Comparison of ENCODE assay signal across 10 mouse cellular contexts in the genomic region with DNA sequence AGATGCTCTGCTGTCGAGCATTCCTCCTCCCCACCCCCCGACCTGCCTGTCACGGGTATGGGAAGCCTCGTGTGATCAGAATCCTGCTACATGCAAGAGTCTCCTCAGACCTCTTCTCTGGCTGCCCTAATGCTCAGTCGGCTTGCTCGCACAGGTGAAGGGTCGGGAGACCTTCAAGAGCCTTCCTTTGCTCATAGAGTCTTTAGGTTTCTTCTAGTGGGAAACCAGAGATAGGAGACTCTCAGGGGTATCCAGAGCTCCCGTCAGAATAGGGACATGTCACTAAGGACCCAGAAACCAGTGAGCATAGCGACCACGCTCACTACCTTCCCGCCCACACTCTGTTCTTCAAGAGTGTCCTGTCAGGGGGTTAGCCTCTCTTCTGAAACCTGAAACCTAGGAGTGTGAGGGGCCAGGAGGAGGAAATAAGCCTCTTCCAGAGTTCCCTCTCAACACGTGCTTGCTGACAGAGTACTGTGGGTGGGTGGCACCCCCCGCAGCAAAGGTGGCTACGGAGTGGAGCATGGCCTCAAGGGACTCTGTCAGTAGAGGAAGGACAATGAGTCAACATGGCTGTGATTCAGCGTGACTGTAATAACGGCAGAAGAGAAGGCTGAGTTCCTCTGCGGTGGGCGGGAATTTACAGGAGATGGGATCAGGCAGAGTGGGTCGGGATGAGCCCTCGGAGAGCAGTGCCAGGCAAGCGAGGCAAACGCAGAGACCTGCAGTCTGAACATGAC. TPM values are rescaled to one million over a fixed set of nuclear protein-coding genes. Genes with fewer than 3 reads are reported as not detected.
A peak's percentile ranks its signal among the peaks of the same experiment; 100 is the strongest.
DNase-seq lines count a peak whose midpoint lies in the region; ATAC-seq lines count a peak whose summit lies in the region.
"Had no signal": no experiment of that assay in that cellular context is flagged by ENCODE, and none has a peak within 500 bp of the region (broad histone marks: within the 10 kb centered on the region; RNA-seq: fewer than 3 reads in every experiment).

No protein-coding gene starts in this region.

- H3K36me3 ChIP-seq in heart, embryonic 12.5 days, result no peaks in the 10 kb centered on the region
- no peaks in the 10 kb centered on the region for H3K36me3 ChIP-seq in lung, embryonic 15.5 days
- H3K36me3 ChIP-seq in limb, embryonic 11.5 days (ENCODE audit: control insufficient read depth, insufficient read depth, low read length), result no peaks in the 10 kb centered on the region
- H3K36me3 ChIP-seq: liver, embryonic 15.5 days had no signal

- no peak overlapping the region for H3K4me3 ChIP-seq in heart, embryonic 12.5 days
- no peak overlapping the region for H3K4me3 ChIP-seq in lung, embryonic 15.5 days
- H3K4me3 ChIP-seq in limb, embryonic 11.5 days (ENCODE audit: low read depth, low read length), result no peak overlapping the region
- H3K4me3 ChIP-seq: liver, embryonic 15.5 days had no signal

- DNase-seq in heart, postnatal 14 days, result no peak
- DNase-seq in lung, postnatal 36 days, result no peak
- DNase-seq in adrenal gland, postnatal 10 days, result peak; percentile 47
- DNase-seq in limb, embryonic 11.5 days (ENCODE audit: low spot score), result peak; percentile 27
- DNase-seq in urinary bladder, adult 2 months (ENCODE audit: low spot score), result no peak
- DNase-seq in natural killer cell, adult 2 months (ENCODE audit: low spot score in 2 of 2), result no peak

- H3K27ac ChIP-seq in heart, embryonic 12.5 days (ENCODE audit: poor library complexity, severe bottlenecking), result no peak overlapping the region
- H3K27ac ChIP-seq in lung, embryonic 15.5 days, result no peak overlapping the region
- no peak overlapping the region for H3K27ac ChIP-seq in limb, embryonic 11.5 days (replicated peaks; ENCODE audit: low read depth, low read length)
- H3K27ac ChIP-seq: liver, embryonic 15.5 days had no signal

- H3K4me1 ChIP-seq in heart, embryonic 12.5 days (replicated peaks), result peaks cover 11% of the 10 kb centered on the region
- peaks cover 9% of the 10 kb centered on the region for H3K4me1 ChIP-seq in lung, embryonic 15.5 days
- peaks cover 6% of the 10 kb centered on the region for H3K4me1 ChIP-seq in limb, embryonic 11.5 days (ENCODE audit: control insufficient read depth, insufficient read depth, low read length)
- H3K4me1 ChIP-seq: liver, embryonic 15.5 days had no signal

- ATAC-seq in heart, embryonic 12.5 days (ENCODE audit: insufficient number of reproducible peaks, low FRiP score), result no peak
- ATAC-seq in lung, embryonic 15.5 days (ENCODE audit: borderline replicate concordance, extremely low read depth, low FRiP score, low TSS enrichment), result no peak
- ATAC-seq in limb, embryonic 11.5 days (ENCODE audit: insufficient number of reproducible peaks, low FRiP score, low TSS enrichment, low read depth), result no peak

- 19% methylated on average over 22 of the region's 22 CpGs for WGBS in heart, embryonic 12.5 days
- WGBS in lung, embryonic 15.5 days, result 9% methylated on average over 22 of the region's 22 CpGs
- WGBS in limb, embryonic 11.5 days, result 20% methylated on average over 22 of the region's 22 CpGs

- H3K27me3 ChIP-seq in heart, embryonic 12.5 days (replicated peaks), result peaks cover 30% of the 10 kb centered on the region
- peaks cover 16% of the 10 kb centered on the region; the same call in 1 of the 2 replicates for H3K27me3 ChIP-seq in lung, embryonic 15.5 days
- no peaks in the 10 kb centered on the region for H3K27me3 ChIP-seq in limb, embryonic 11.5 days (ENCODE audit: control insufficient read depth, insufficient read depth, low read length)

- peaks cover 17% of the 10 kb centered on the region for H3K9me3 ChIP-seq in heart, embryonic 12.5 days (replicated peaks)
- no peaks in the 10 kb centered on the region for H3K9me3 ChIP-seq in lung, embryonic 15.5 days
- no peaks in the 10 kb centered on the region for H3K9me3 ChIP-seq in limb, embryonic 11.5 days (ENCODE audit: control insufficient read depth, low read length)
- H3K9me3 ChIP-seq: liver, embryonic 15.5 days had no signal

- peak overlapping the region; percentile 38 for H3K4me2 ChIP-seq in heart, embryonic 12.5 days
- peak overlapping the region; percentile 3; the same call in 1 of the 2 replicates for H3K4me2 ChIP-seq in lung, embryonic 15.5 days
- H3K4me2 ChIP-seq in limb, embryonic 11.5 days (ENCODE audit: low read depth, severe bottlenecking), result no peak overlapping the region
- H3K4me2 ChIP-seq: liver, embryonic 15.5 days had no signal

- intact Hi-C loops in heart, postnatal 14 days (cut with DNase I), result no loop called here

- peak overlapping the region; percentile 10; the same call in 1 of the 2 replicates for H3K9ac ChIP-seq in heart, embryonic 12.5 days
- H3K9ac ChIP-seq in lung, embryonic 15.5 days, result no peak overlapping the region
- H3K9ac ChIP-seq in limb, embryonic 11.5 days (ENCODE audit: low read length), result no peak overlapping the region
- H3K9ac ChIP-seq: liver, embryonic 15.5 days had no signal

RNA-seq across cellular contexts. Expression of gene Tbx21, which starts 31.6 kb away (rescaled TPM):
- not detected in 2 replicates for polyA plus RNA-seq in heart, embryonic 12.5 days (2016; fragmentation: Nextera tagmentation; extraction: Ambion mirVana)
- under 1 TPM in 1 of 2 experiments, not detected in 1; 0.12 TPM for total RNA-seq in heart, postnatal 14 days (2021)
- 0.07 TPM in 1 of 2 replicates, not detected in the other for polyA plus RNA-seq in lung, embryonic 15.5 days (2015; fragmentation: Nextera tagmentation; extraction: Ambion mirVana)
- total RNA-seq in adrenal gland, postnatal 10 days (2021), result under 1 TPM; 0.21 to 0.64 TPM
- polyA plus RNA-seq in limb, embryonic 11.5 days (2014; fragmentation: Nextera tagmentation; extraction: Ambion mirVana), result not detected in 2 replicates
- 1.1 and 1.4 TPM in 2 replicates for polyA plus RNA-seq in urinary bladder, adult 2 months (2012; rRNA removed)

RNA-seq across cellular contexts. Expression of gene Osbpl7, which starts 33.1 kb away (rescaled TPM):
- polyA plus RNA-seq in heart, embryonic 12.5 days (2016; fragmentation: Nextera tagmentation; extraction: Ambion mirVana), result 4.8 and 5.5 TPM in 2 replicates
- total RNA-seq in heart, postnatal 14 days (2021), result 1 to 10 TPM; 4.6 to 4.9 TPM
- 10.3 and 11.7 TPM in 2 replicates for polyA plus RNA-seq in lung, embryonic 15.5 days (2015; fragmentation: Nextera tagmentation; extraction: Ambion mirVana)
- 10 to 100 TPM; 10.2 to 13.2 TPM for total RNA-seq in adrenal gland, postnatal 10 days (2021)
- 5.8 and 6.3 TPM in 2 replicates for polyA plus RNA-seq in limb, embryonic 11.5 days (2014; fragmentation: Nextera tagmentation; extraction: Ambion mirVana)
- 10.8 and 11.7 TPM in 2 replicates for polyA plus RNA-seq in urinary bladder, adult 2 months (2012; rRNA removed)

RNA-seq across cellular contexts. Expression of gene Mrpl10, which starts 42.2 kb away (rescaled TPM):
- polyA plus RNA-seq in heart, embryonic 12.5 days (2016; fragmentation: Nextera tagmentation; extraction: Ambion mirVana), result 71.3 and 74.7 TPM in 2 replicates
- total RNA-seq in heart, postnatal 14 days (2021), result 10 to 100 TPM; 79.9 to 88.0 TPM
- polyA plus RNA-seq in lung, embryonic 15.5 days (2015; fragmentation: Nextera tagmentation; extraction: Ambion mirVana), result 79.4 and 85.2 TPM in 2 replicates
- total RNA-seq in adrenal gland, postnatal 10 days (2021), result 100 to 1,000 TPM; 137 to 139 TPM
- 93.0 and 96.5 TPM in 2 replicates for polyA plus RNA-seq in limb, embryonic 11.5 days (2014; fragmentation: Nextera tagmentation; extraction: Ambion mirVana)
- polyA plus RNA-seq in urinary bladder, adult 2 months (2012; rRNA removed), result 60.0 and 63.9 TPM in 2 replicates

RNA-seq across cellular contexts. Expression of gene Lrrc46, which starts 42.4 kb away (rescaled TPM):
- polyA plus RNA-seq in heart, embryonic 12.5 days (2016; fragmentation: Nextera tagmentation; extraction: Ambion mirVana), result 0.28 and 0.66 TPM in 2 replicates
- under 1 TPM; 0.27 to 0.69 TPM for total RNA-seq in heart, postnatal 14 days (2021)
- polyA plus RNA-seq in lung, embryonic 15.5 days (2015; fragmentation: Nextera tagmentation; extraction: Ambion mirVana), result 3.7 and 5.9 TPM in 2 replicates
- 1 to 10 TPM; 1.0 to 1.1 TPM for total RNA-seq in adrenal gland, postnatal 10 days (2021)
- 0.79 and 1.4 TPM in 2 replicates for polyA plus RNA-seq in limb, embryonic 11.5 days (2014; fragmentation: Nextera tagmentation; extraction: Ambion mirVana)
- polyA plus RNA-seq in urinary bladder, adult 2 months (2012; rRNA removed), result 0.21 and 0.52 TPM in 2 replicates
- total RNA-seq: gastrocnemius, postnatal 14 days had no signal

RNA-seq across cellular contexts. Expression of gene Scrn2, which starts 53.8 kb away (rescaled TPM):
- 17.0 and 18.3 TPM in 2 replicates for polyA plus RNA-seq in heart, embryonic 12.5 days (2016; fragmentation: Nextera tagmentation; extraction: Ambion mirVana)
- total RNA-seq in heart, postnatal 14 days (2021), result 10 to 100 TPM; 10.2 to 11.6 TPM
- polyA plus RNA-seq in lung, embryonic 15.5 days (2015; fragmentation: Nextera tagmentation; extraction: Ambion mirVana), result 31.2 and 31.9 TPM in 2 replicates
- total RNA-seq in adrenal gland, postnatal 10 days (2021), result 10 to 100 TPM; 22.5 to 25.9 TPM
- polyA plus RNA-seq in limb, embryonic 11.5 days (2014; fragmentation: Nextera tagmentation; extraction: Ambion mirVana), result 31.9 and 34.4 TPM in 2 replicates
- polyA plus RNA-seq in urinary bladder, adult 2 months (2012; rRNA removed), result 10.3 and 12.5 TPM in 2 replicates

Comparison
In these comparisons a context has a peak if more than half of its experiments do, and no peak if none do; other contexts are left out.
1. DNase-seq: peak in adrenal gland, postnatal 10 days (single experiment) and limb, embryonic 11.5 days (single experiment); none in heart, postnatal 14 days (0 of 2), lung, postnatal 36 days (single experiment), urinary bladder, adult 2 months (single experiment) and natural killer cell, adult 2 months (0 of 2).